In genomic region chr7:37771491-37772375, GRCm38 (mm10) we compare ENCODE assay signal across 8 mouse cellular contexts. TPM values are rescaled to one million over a fixed set of nuclear protein-coding genes. Genes with fewer than 3 reads are reported as not detected.
DNase-seq lines count a peak whose midpoint lies in the region; ATAC-seq and TF ChIP-seq lines count a peak whose summit lies in the region.

No protein-coding gene starts in this region.

- H3K4me3 ChIP-seq in embryonic facial prominence, embryonic 12.5 days = peak overlapping the region; percentile 49
- H3K4me3 ChIP-seq in hindbrain, embryonic 10.5 days = peak overlapping the region; percentile 80
- H3K4me3 ChIP-seq in liver, embryonic 15.5 days (replicated peaks) = peak overlapping the region; percentile 44
- H3K4me3 ChIP-seq in stomach, postnatal 0 days (ENCODE audit: low read depth, low read length) = peak overlapping the region; percentile 59

- no peaks in the 10 kb centered on the region for H3K9me3 ChIP-seq in embryonic facial prominence, embryonic 12.5 days
- no peaks in the 10 kb centered on the region for H3K9me3 ChIP-seq in hindbrain, embryonic 10.5 days
- no peaks in the 10 kb centered on the region for H3K9me3 ChIP-seq in liver, embryonic 15.5 days (replicated peaks)
- no peaks in the 10 kb centered on the region for H3K9me3 ChIP-seq in stomach, postnatal 0 days (ENCODE audit: control insufficient read depth, low read length)

- ATAC-seq in embryonic facial prominence, embryonic 12.5 days (ENCODE audit: insufficient number of reproducible peaks, insufficient read depth, low FRiP score, low TSS enrichment) = peak; percentile 22; the same call in 1 of the 2 replicates
- ATAC-seq in liver, embryonic 15.5 days (ENCODE audit: insufficient read depth) = no peak
- ATAC-seq in stomach, postnatal 0 days (ENCODE audit: low FRiP score, low TSS enrichment) = peak; percentile 33; the same call in 1 of the 2 replicates

- no peak; the same call in 1 of the 2 replicates for TF ChIP-seq CTCF in stomach, postnatal 0 days (IDR thresholded peaks at IDR 0.05; ENCODE audit: low read depth)

- peak overlapping the region; percentile 61 for H3K9ac ChIP-seq in embryonic facial prominence, embryonic 12.5 days
- no peak overlapping the region for H3K9ac ChIP-seq in liver, embryonic 15.5 days
- peak overlapping the region; percentile 64 for H3K9ac ChIP-seq in stomach, postnatal 0 days (ENCODE audit: low read length)

- H3K4me2 ChIP-seq in embryonic facial prominence, embryonic 12.5 days (replicated peaks) = peak overlapping the region; percentile 94
- H3K4me2 ChIP-seq in liver, embryonic 15.5 days = peak overlapping the region; percentile 64
- H3K4me2 ChIP-seq in stomach, postnatal 0 days (replicated peaks; ENCODE audit: low read depth) = peak overlapping the region; percentile 79

- H3K36me3 ChIP-seq in embryonic facial prominence, embryonic 12.5 days = no peaks in the 10 kb centered on the region
- H3K36me3 ChIP-seq in hindbrain, embryonic 10.5 days = no peaks in the 10 kb centered on the region
- H3K36me3 ChIP-seq in liver, embryonic 15.5 days (replicated peaks) = no peaks in the 10 kb centered on the region
- no peaks in the 10 kb centered on the region for H3K36me3 ChIP-seq in stomach, postnatal 0 days (ENCODE audit: control insufficient read depth, insufficient read depth, low read length)

- peak overlapping the region; percentile 61; the same call in 1 of the 2 replicates for H3K27ac ChIP-seq in embryonic facial prominence, embryonic 12.5 days
- H3K27ac ChIP-seq in hindbrain, embryonic 10.5 days = peak overlapping the region; percentile 97
- H3K27ac ChIP-seq in liver, embryonic 15.5 days (replicated peaks) = no peak overlapping the region
- H3K27ac ChIP-seq in stomach, postnatal 0 days (replicated peaks) = peak overlapping the region; percentile 67

- peaks cover 47% of the 10 kb centered on the region for H3K27me3 ChIP-seq in embryonic facial prominence, embryonic 12.5 days
- H3K27me3 ChIP-seq in hindbrain, embryonic 10.5 days (ENCODE audit: insufficient read depth, poor library complexity, severe bottlenecking) = peaks cover 56% of the 10 kb centered on the region
- H3K27me3 ChIP-seq in liver, embryonic 15.5 days = peaks cover 96% of the 10 kb centered on the region
- H3K27me3 ChIP-seq in stomach, postnatal 0 days (ENCODE audit: control insufficient read depth, insufficient read depth, low read length) = no peaks in the 10 kb centered on the region; the same call in 1 of the 2 replicates

- no peak for TF ChIP-seq EP300 in stomach, postnatal 0 days (optimal IDR thresholded peaks at IDR 0.05)

- under 1% methylated on average over 68 of the region's 75 CpGs for WGBS in embryonic facial prominence, embryonic 12.5 days
- 1% methylated on average over 75 of the region's 75 CpGs for WGBS in hindbrain, embryonic 10.5 days
- 1% methylated on average over 74 of the region's 75 CpGs for WGBS in liver, embryonic 15.5 days (ENCODE audit: insufficient replicate concordance)
- WGBS in stomach, postnatal 0 days = under 1% methylated on average over 66 of the region's 75 CpGs

- peak; percentile 14 for DNase-seq in kidney, adult 9 months
- no peak for DNase-seq in kidney, adult 8-10 months
- peak; percentile 63 for DNase-seq in adrenal gland, adult 2 months
- DNase-seq in hindbrain, embryonic 10.5 days (ENCODE audit: low spot score) = peak; percentile 83
- DNase-seq in stomach, postnatal 0 days (ENCODE audit: low spot score) = peak; percentile 22
- DNase-seq in thymus, postnatal 0 days (ENCODE audit: low spot score) = no peak

- H3K4me1 ChIP-seq in embryonic facial prominence, embryonic 12.5 days = peaks cover 33% of the 10 kb centered on the region
- H3K4me1 ChIP-seq in hindbrain, embryonic 10.5 days (replicated peaks) = peaks cover 42% of the 10 kb centered on the region
- H3K4me1 ChIP-seq in liver, embryonic 15.5 days (replicated peaks) = no peaks in the 10 kb centered on the region
- no peaks in the 10 kb centered on the region for H3K4me1 ChIP-seq in stomach, postnatal 0 days (replicated peaks; ENCODE audit: control insufficient read depth, insufficient read depth)

RNA-seq across cellular contexts. Expression of gene Zfp536, which starts 1.7 kb away (rescaled TPM):
- total RNA-seq in adrenal gland, adult 2 months (2021) = 1 to 10 TPM; 5.2 to 8.4 TPM
- 1.00 and 1.2 TPM in 2 replicates for polyA plus RNA-seq in adrenal gland, adult 2 months (2012; rRNA removed)
- 18.1 and 18.5 TPM in 2 replicates for polyA plus RNA-seq in embryonic facial prominence, embryonic 12.5 days (2016; fragmentation: Nextera tagmentation; extraction: Ambion mirVana)
- 32.2 and 40.7 TPM in 2 replicates for polyA plus RNA-seq in hindbrain, embryonic 10.5 days (2016; fragmentation: Nextera tagmentation; extraction: Ambion mirVana)
- 0.07 TPM in 1 of 2 replicates, not detected in the other for polyA plus RNA-seq in liver, embryonic 15.5 days (2015; fragmentation: Nextera tagmentation; extraction: Ambion mirVana)
- polyA plus RNA-seq in stomach, postnatal 0 days (2015; fragmentation: Nextera tagmentation; extraction: Ambion mirVana) = 4.3 and 5.0 TPM in 2 replicates
- polyA plus RNA-seq in thymus, postnatal 0 days (2015; fragmentation: Nextera tagmentation; extraction: Ambion mirVana) = 0.16 and 0.24 TPM in 2 replicates

Comparison
In these comparisons a context has a peak if more than half of its experiments do, and no peak if none do; other contexts are left out.
1. DNase-seq: peak in kidney, adult 9 months (single experiment), adrenal gland, adult 2 months (single experiment), hindbrain, embryonic 10.5 days (single experiment) and stomach, postnatal 0 days (single experiment); none in kidney, adult 8-10 months (0 of 2) and thymus, postnatal 0 days (single experiment).
2. Peak in every context shown above with its lines, with median percentiles within 50 percentile points of each other: H3K4me2 ChIP-seq and H3K4me3 ChIP-seq.